Mouse (Mus musculus) heart, embryonic 10.5 days (tissue): ENCODE results near the gene Ube2b. TPM values are rescaled to one million over a fixed set of nuclear protein-coding genes. Genes with fewer than 3 reads are reported as not detected.

ENCODE experiments used
- DNase-seq: peaks from one replicate; pipeline ENCODE4 v3.0.0-alpha.2; 2017; ENCODE audit warnings: low spot score
- H3K27ac ChIP-seq: fragments of 300-500 bp; sonication (generic); 2 replicates; pipeline ENCODE4 v1.5.1; 2016; ENCODE audit warnings: mild to moderate bottlenecking
- H3K27me3 ChIP-seq: fragments of 300-500 bp; sonication (generic); 2 replicates; pipeline ENCODE4 v1.6.1; 2016; ENCODE audit warnings: mild to moderate bottlenecking; ENCODE audit not compliant: poor library complexity, insufficient read depth, severe bottlenecking
- H3K36me3 ChIP-seq: fragments of 300-500 bp; sonication (generic); 2 replicates; pipeline ENCODE4 v1.6.1; 2016; ENCODE audit warnings: mild to moderate bottlenecking, moderate library complexity
- H3K4me1 ChIP-seq: fragments of 300-500 bp; sonication (generic); 2 replicates; pipeline ENCODE4 v1.6.1; 2016; ENCODE audit warnings: mild to moderate bottlenecking
- H3K4me3 ChIP-seq: fragments of 300-500 bp; sonication (generic); 2 replicates; pipeline ENCODE4 v1.5.1; 2016; ENCODE audit warnings: mild to moderate bottlenecking, moderate library complexity
- H3K9me3 ChIP-seq: fragments of 300-500 bp; sonication (generic); 2 replicates; pipeline ENCODE4 v1.6.1; 2016; ENCODE audit warnings: mild to moderate bottlenecking, moderate library complexity
- WGBS: fragments of 180-500 bp; shearing (Covaris S2); methylation state at CpG from one replicate; pipeline ENCODE4 v1.1.7; 2016; 5-methylcytosine and 5-hydroxymethylcytosine counted together
- polyA plus RNA-seq: library from polyadenylated mRNA; unstranded; fragments of >200 nt; fragmentation: Nextera tagmentation; extraction: Ambion mirVana; gene quantifications from 2 replicates; pipeline ENCODE4 v1.2.1, GENCODE M21; 2016

Gene Ube2b
- polyA plus RNA-seq, 1 experiment from 2014 or later, result 224 TPM

- no peaks in the 10 kb centered on the region for H3K27me3 ChIP-seq
- WGBS, result 68% methylated on average over 11 of the region's 11 CpGs
- no peaks in the 10 kb centered on the region for H3K9me3 ChIP-seq
- H3K4me3 ChIP-seq, result no peak overlapping the region
- no peaks in the 10 kb centered on the region for H3K4me1 ChIP-seq
- no peaks in the 10 kb centered on the region for H3K36me3 ChIP-seq
- H3K27ac ChIP-seq, result no peak overlapping the region
- DNase-seq, result no peak
These were observed 39.5 kb downstream of the Ube2b start for GRCm38 (mm10) chr11:51960967-51961471.

- 82% methylated on average over 4 of the region's 4 CpGs for WGBS
- Histone ChIP-seq H3K36me3 (no peaks in the 10 kb centered on the region), H3K4me3 (no peak overlapping the region), H3K27ac (no peak overlapping the region), H3K27me3 (no peaks in the 10 kb centered on the region), H3K9me3 (no peaks in the 10 kb centered on the region), H3K4me1 (no peaks in the 10 kb centered on the region)
- DNase-seq, result no peak
These were observed 40.5 kb downstream of the Ube2b start for GRCm38 (mm10) chr11:51960061-51960460.

- Histone ChIP-seq H3K27ac (no peak overlapping the region), H3K27me3 (no peaks in the 10 kb centered on the region), H3K36me3 (no peaks in the 10 kb centered on the region), H3K4me3 (no peak overlapping the region), H3K4me1 (no peaks in the 10 kb centered on the region), H3K9me3 (no peaks in the 10 kb centered on the region)
- DNase-seq, result no peak
- 73% methylated on average over 5 of the region's 5 CpGs for WGBS
These were observed 41.1 kb downstream of the Ube2b start for GRCm38 (mm10) chr11:51959511-51959910.

- 90% methylated on average over 4 of the region's 4 CpGs for WGBS
- no peak for DNase-seq
- Histone ChIP-seq H3K9me3 (no peaks in the 10 kb centered on the region), H3K36me3 (no peaks in the 10 kb centered on the region), H3K4me1 (no peaks in the 10 kb centered on the region), H3K27ac (no peak overlapping the region), H3K27me3 (no peaks in the 10 kb centered on the region), H3K4me3 (no peak overlapping the region)
These were observed 42.8 kb downstream of the Ube2b start for GRCm38 (mm10) chr11:51957760-51958159.

- no peak for DNase-seq
- H3K36me3 ChIP-seq, result no peaks in the 10 kb centered on the region
- no peaks in the 10 kb centered on the region for H3K27me3 ChIP-seq
- H3K27ac ChIP-seq, result no peak overlapping the region
- no peaks in the 10 kb centered on the region for H3K9me3 ChIP-seq
- WGBS, result 62% methylated on average over 9 of the region's 9 CpGs
- H3K4me1 ChIP-seq, result peaks cover 5% of the 10 kb centered on the region
- no peak overlapping the region for H3K4me3 ChIP-seq
These were observed 44.5 kb downstream of the Ube2b start for GRCm38 (mm10) chr11:51956112-51956511.

- 40% methylated on average over 5 of the region's 5 CpGs for WGBS
These were observed 48.6 kb downstream of the Ube2b start for GRCm38 (mm10) chr11:51951861-51952420.

GRCm38 (mm10) chr11:51949919-51950318, 50.6 kb downstream of the Ube2b start:
- H3K9me3 ChIP-seq, result no peaks in the 10 kb centered on the region
- H3K4me3 ChIP-seq, result no peak overlapping the region
- DNase-seq, result no peak
- H3K27me3 ChIP-seq, result no peaks in the 10 kb centered on the region
- peaks cover 32% of the 10 kb centered on the region for H3K4me1 ChIP-seq
- WGBS, result 89% methylated on average over 9 of the region's 9 CpGs
- H3K27ac ChIP-seq, result no peak overlapping the region
- H3K36me3 ChIP-seq, result no peaks in the 10 kb centered on the region

More at GRCm38 (mm10) chr11:51951861-51952420, 48.6 kb downstream of the Ube2b start:
- H3K36me3 ChIP-seq, result no peaks in the 10 kb centered on the region
- no peak overlapping the region for H3K4me3 ChIP-seq
- peaks cover 18% of the 10 kb centered on the region for H3K4me1 ChIP-seq
- no peaks in the 10 kb centered on the region for H3K9me3 ChIP-seq
- H3K27me3 ChIP-seq, result no peaks in the 10 kb centered on the region
- no peak overlapping the region for H3K27ac ChIP-seq
- DNase-seq, result no peak

- WGBS, result 59% methylated on average over 9 of the region's 9 CpGs
- no peaks in the 10 kb centered on the region for H3K27me3 ChIP-seq
- no peak overlapping the region for H3K27ac ChIP-seq
- H3K9me3 ChIP-seq, result no peaks in the 10 kb centered on the region
- no peak overlapping the region for H3K4me3 ChIP-seq
- H3K36me3 ChIP-seq, result no peaks in the 10 kb centered on the region
- H3K4me1 ChIP-seq, result peaks cover 35% of the 10 kb centered on the region
- no peak for DNase-seq
These were observed 51.3 kb downstream of the Ube2b start for GRCm38 (mm10) chr11:51949155-51949840.

- H3K27ac ChIP-seq, result peak overlapping the region; percentile 79; the same call in 1 of the 2 replicates
- 67% methylated on average over 6 of the region's 6 CpGs for WGBS
These were observed 54.4 kb downstream of the Ube2b start for GRCm38 (mm10) chr11:51946144-51946543.

GRCm38 (mm10) chr11:51945548-51945947, 55.0 kb downstream of the Ube2b start:
- H3K36me3 ChIP-seq, result no peaks in the 10 kb centered on the region
- H3K4me1 ChIP-seq, result peaks cover 44% of the 10 kb centered on the region
- no peak for DNase-seq
- H3K27me3 ChIP-seq, result no peaks in the 10 kb centered on the region
- 14% methylated on average over 8 of the region's 8 CpGs for WGBS
- H3K4me3 ChIP-seq, result peak overlapping the region; percentile 12
- H3K9me3 ChIP-seq, result no peaks in the 10 kb centered on the region
- H3K27ac ChIP-seq, result peak overlapping the region; percentile 79

More at GRCm38 (mm10) chr11:51946144-51946543, 54.4 kb downstream of the Ube2b start:
- Histone ChIP-seq H3K36me3 (no peaks in the 10 kb centered on the region), H3K9me3 (no peaks in the 10 kb centered on the region), H3K4me3 (no peak overlapping the region), H3K27me3 (no peaks in the 10 kb centered on the region), H3K4me1 (peaks cover 40% of the 10 kb centered on the region)
- DNase-seq, result no peak

- Histone ChIP-seq H3K9me3 (no peaks in the 10 kb centered on the region), H3K4me1 (peaks cover 45% of the 10 kb centered on the region), H3K4me3 (no peak overlapping the region), H3K27ac (no peak overlapping the region), H3K36me3 (no peaks in the 10 kb centered on the region), H3K27me3 (no peaks in the 10 kb centered on the region)
- DNase-seq, result no peak
- 85% methylated on average over 3 of the region's 3 CpGs for WGBS
These were observed 56.3 kb downstream of the Ube2b start for GRCm38 (mm10) chr11:51944239-51944638.

- peaks cover 47% of the 10 kb centered on the region for H3K4me1 ChIP-seq
- H3K9me3 ChIP-seq, result no peaks in the 10 kb centered on the region
- H3K27me3 ChIP-seq, result no peaks in the 10 kb centered on the region
- 51% methylated on average over 6 of the region's 6 CpGs for WGBS
- H3K36me3 ChIP-seq, result no peaks in the 10 kb centered on the region
- no peak for DNase-seq
- H3K27ac ChIP-seq, result peak overlapping the region; percentile 0; the same call in 1 of the 2 replicates
- no peak overlapping the region for H3K4me3 ChIP-seq
These were observed 57.1 kb downstream of the Ube2b start for GRCm38 (mm10) chr11:51943500-51943841.

- peak overlapping the region; percentile 0; the same call in 1 of the 2 replicates for H3K27ac ChIP-seq
- H3K4me3 ChIP-seq, result no peak overlapping the region
- DNase-seq, result no peak
- peaks cover 47% of the 10 kb centered on the region for H3K4me1 ChIP-seq
- H3K9me3 ChIP-seq, result no peaks in the 10 kb centered on the region
- no peaks in the 10 kb centered on the region for H3K36me3 ChIP-seq
- no peaks in the 10 kb centered on the region for H3K27me3 ChIP-seq
- WGBS, result 68% methylated on average over 15 of the region's 15 CpGs
These were observed 57.7 kb downstream of the Ube2b start for GRCm38 (mm10) chr11:51942602-51943499.
